Mouse (Mus musculus): ENCODE data around the gene Homez.

DNA sequence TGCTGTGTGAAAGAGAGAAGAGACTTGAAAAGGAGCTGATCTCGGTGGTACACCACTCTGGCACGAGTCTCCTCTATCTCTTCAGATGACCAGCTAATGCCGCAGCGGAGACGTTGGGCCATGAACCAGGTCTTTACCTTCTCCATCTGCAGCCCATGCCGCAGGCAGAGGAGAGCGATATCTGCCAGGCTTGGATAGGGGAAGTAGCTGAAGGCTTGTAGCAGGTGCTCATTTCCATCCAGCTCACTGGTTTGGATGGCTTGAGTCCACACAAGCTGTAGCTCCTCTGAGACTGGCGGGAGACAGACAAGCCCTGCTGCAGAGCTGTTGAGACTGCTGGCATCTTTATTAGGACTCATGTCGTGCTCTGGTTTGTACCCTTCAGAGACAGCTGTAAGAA, 12.9 kb downstream of the Homez start:
- TF ChIP-seq CTCF (IDR thresholded peaks at IDR 0.05; ENCODE audit: low read depth): no peak
- no peak for TF ChIP-seq EP300 (optimal IDR thresholded peaks at IDR 0.05)
